Mouse (Mus musculus): ENCODE measurements around the gene Krt23.
A peak's percentile ranks its signal among the peaks of the same experiment; 100 is the strongest.

Krt23 gene

GRCm38 (mm10) chr11:99492733-99493573 lies at the start of gene Krt23:
TSS of gene Krt23 (minus strand) at chr11:99493137.
- peak; percentile 57 for DNase-seq (ENCODE audit: low spot score)

DNA sequence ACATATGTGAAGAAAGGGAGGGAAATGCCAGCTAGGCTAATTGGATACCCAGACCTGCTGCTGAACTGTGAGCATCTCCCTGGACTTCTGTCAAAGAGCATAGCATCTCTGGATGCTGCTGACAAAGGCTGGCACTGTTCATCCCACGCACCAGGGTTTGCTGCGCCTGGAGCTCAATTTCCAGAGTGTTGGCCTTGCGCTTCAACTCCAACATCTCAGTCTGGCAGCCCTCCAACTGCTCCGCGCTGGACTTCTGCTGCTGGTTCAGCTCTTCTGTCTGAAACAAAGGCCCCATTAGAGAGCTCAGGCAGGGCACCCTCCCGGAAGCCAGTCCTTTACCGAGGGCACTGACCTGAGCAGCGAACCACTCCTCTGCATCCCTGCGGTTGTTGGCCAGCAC lies 46.8 kb upstream of the Krt23 start:
- no peak for DNase-seq (ENCODE audit: low spot score)

- DNase-seq (ENCODE audit: low spot score) = no peak
These were observed 28.4 kb upstream of the Krt23 start, which contains the start of gene Krt39 for GRCm38 (mm10) chr11:99521288-99521860. TSS of gene Krt39 (minus strand) at chr11:99521338.

GRCm38 (mm10) chr11:99514098-99514497 lies 21.2 kb upstream of the Krt23 start:
- peak; percentile 51 for DNase-seq (ENCODE audit: low spot score)

GRCm38 (mm10) chr11:99500095-99500805 lies 7.3 kb upstream of the Krt23 start:
- no peak for DNase-seq (ENCODE audit: low spot score)

DNA sequence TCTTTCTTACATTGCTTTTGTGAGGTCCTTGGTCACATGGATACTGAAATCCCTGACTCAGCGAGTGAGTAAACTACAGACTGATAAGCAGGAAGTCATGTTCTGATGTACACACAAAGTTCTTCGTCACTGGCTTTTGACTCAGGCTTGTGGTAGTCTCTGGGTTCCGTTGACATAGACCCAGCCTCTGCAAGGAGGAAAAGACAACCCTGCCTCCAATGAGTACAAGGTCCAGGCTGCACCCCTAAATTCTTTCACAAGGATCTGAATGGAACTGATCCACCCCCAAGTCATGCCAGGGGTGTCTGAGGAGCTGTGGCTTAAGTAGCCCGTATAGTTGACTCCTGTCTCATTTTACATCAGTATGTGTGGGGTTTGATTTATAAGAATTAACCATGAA lies 3.5 kb upstream of the Krt23 start:
- DNase-seq (ENCODE audit: low spot score) = no peak

- DNase-seq (ENCODE audit: low spot score) = no peak
These were observed 1.8 kb upstream of the Krt23 start for GRCm38 (mm10) chr11:99494741-99495140.

GRCm38 (mm10) chr11:99493574-99493850 lies 575 bp upstream of the Krt23 start:
- no peak for DNase-seq (ENCODE audit: low spot score)

- DNase-seq (ENCODE audit: low spot score) = no peak
These were observed 1.9 kb downstream of the Krt23 start for GRCm38 (mm10) chr11:99491040-99491439.

DNA sequence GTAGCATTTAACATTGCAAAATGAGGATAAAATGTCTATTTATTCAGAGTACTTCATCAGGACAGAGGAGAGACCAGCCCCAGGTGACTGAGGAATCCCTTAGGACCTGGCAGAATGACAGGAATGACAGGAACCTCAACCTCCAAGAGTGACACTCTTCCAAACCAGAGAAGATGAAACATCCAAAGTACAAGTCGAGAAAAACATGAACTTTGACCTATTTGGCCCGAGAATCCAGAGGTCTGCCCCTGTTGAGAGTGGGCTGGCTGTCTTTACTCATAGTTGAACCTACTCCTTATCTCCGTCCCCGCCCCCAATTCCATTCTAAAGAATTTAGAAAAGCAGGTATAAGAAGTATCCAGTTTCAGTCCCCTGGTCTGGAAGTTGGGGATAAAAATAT lies 2.3 kb downstream of the Krt23 start:
- no peak for DNase-seq (ENCODE audit: low spot score)

- peak; percentile 21 for DNase-seq (ENCODE audit: low spot score)
These were observed 3.7 kb downstream of the Krt23 start for GRCm38 (mm10) chr11:99489233-99489632.

DNA sequence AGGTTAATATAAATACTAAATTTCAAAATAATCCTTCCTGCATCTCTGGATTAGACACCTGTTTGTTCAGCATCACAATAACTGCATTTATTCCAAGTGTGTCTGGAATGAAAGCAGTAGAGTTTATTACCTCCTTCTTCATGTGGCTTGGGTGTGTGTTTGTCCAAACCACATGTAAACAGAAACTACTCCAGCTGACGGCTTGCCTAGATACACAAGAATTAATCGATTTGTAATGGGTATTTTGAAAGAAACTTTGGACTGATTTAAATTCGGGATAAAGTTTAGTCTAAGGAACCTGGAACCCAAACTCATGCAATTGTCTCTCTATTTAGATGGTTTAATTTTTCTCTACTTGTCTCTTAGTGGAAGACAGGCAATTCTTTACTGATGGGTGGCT lies 18.0 kb downstream of the Krt23 start:
- no peak for DNase-seq (ENCODE audit: low spot score)

GRCm38 (mm10) chr11:99473433-99473832 lies 19.5 kb downstream of the Krt23 start:
- DNase-seq (ENCODE audit: low spot score) = peak; percentile 68

DNA sequence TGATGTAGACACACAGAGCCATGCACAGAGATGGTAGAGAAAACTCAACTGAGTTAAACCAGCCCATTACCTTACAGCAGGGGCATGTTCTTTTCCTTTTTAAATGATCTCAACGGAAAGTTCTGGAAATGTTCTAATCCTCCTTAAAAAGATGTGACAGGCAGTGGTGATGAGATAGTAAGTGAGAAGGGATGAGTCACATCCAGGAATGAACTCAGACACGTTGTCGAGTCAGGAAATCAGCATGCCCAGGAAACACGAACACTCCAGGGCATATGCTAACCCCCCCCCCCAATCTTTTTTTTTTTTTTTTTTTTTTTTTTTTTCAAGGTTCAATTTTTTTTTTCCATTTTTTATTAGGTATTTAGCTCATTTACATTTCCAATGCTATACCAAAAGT lies 20.5 kb downstream of the Krt23 start:
- DNase-seq (ENCODE audit: low spot score) = no peak

- DNase-seq (ENCODE audit: low spot score) = peak; percentile 52
These were observed 21.0 kb downstream of the Krt23 start for GRCm38 (mm10) chr11:99471946-99472345.

DNA sequence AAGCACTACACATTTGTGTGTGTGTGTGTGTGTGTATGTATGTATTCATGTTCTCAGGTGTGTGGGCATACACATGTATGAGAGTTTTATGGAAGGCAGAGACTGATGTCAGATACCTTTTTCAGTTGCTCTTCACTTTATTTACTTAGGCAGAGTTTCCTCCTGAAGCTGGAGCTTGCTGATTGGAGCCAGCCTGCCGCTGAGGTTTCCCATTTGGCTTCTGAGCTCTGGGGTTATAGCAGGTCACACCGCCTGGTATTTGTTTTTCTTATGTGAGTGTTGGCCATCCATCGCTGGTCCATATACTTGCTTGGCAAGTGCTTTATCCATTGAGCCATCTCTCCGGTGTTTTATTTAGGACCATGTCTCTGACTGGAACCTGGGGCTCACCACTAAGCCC lies 23.7 kb downstream of the Krt23 start:
- DNase-seq (ENCODE audit: low spot score) = peak; percentile 51

DNA sequence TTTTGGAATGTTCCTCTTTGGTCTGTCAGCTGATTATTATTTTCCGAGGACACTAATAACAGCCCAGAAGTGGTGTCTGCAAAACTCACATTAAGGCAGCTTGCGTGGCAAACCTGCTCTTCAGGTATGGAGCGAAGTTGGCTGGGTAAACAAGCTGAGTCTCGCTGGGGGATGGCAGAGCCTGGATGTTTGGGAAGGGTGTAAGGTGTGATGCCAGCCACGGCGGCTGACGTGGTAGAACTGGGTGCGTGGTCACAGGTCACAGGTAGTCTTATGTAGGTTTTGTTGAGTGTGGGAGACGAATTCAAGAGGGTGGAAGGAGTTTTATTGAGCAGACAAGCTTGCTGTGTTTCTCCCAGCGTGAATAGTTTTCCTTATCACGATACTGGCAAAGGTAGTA lies 24.4 kb downstream of the Krt23 start:
- DNase-seq (ENCODE audit: low spot score) = peak; percentile 38

- peak; percentile 18 for DNase-seq (ENCODE audit: low spot score)
These were observed 26.6 kb downstream of the Krt23 start for GRCm38 (mm10) chr11:99466316-99466715.

DNA sequence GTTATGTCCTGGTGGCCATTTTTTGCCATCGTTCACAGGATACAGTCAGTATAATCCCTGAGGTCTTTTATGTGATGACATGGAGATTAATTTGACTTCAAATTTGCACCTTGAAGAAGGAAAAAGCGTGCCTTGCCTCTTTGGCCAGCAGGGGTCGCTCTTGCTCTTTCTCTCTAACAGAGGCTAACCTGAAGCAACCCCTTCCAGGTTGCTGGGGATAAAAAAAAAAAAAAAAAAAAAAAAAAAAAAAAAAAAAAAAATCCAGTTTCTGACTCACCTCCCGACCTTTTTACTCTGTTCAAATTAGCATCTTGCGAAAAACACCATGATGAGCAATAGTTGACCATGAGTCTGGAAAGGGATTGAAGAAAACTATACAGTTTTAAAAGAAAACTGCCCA lies 28.1 kb downstream of the Krt23 start:
- peak; percentile 64 for DNase-seq (ENCODE audit: low spot score)

DNA sequence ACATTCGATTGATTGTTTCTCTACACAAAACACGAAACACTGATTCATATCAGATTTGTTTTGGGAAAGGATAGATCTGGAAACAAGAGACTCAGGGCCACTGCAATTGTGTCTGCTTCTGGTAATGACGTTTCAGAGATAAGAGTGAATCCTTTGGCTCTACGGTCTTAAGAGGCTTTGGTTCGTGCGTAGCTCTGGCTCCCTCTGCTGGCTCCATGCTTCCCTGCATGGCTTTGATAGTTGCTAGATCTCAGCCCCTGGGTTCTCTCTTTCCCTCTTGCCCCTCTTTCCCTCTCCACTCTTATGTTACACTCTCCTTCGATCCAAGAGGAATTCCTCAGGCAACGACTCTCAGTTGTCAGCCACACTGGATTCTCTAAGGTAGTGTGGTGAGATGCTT lies 29.8 kb downstream of the Krt23 start:
- peak; percentile 34 for DNase-seq (ENCODE audit: low spot score)

DNA sequence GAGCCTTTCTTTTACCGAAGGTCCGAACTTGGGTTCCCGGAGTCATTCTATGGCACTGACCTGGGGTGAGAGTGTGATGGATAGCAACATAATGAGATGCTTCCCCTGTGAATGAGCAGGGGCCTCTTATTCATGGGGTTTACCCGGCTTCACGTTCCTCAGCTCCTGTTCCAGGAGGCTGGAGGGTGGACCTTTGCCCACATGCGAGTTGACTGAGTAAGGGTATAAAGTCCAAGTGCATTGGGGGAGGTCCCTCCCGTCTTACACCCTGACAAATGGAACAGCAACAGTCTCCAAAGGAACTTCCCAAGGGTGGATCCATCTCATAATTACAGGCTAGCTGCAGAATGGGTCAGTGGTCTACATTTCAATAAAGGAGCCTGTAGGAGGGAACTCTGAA lies 31.2 kb downstream of the Krt23 start:
- no peak for DNase-seq (ENCODE audit: low spot score)

GRCm38 (mm10) chr11:99458887-99459286 lies 34.0 kb downstream of the Krt23 start:
- DNase-seq (ENCODE audit: low spot score) = no peak

GRCm38 (mm10) chr11:99454759-99455158 lies 38.2 kb downstream of the Krt23 start:
- no peak for DNase-seq (ENCODE audit: low spot score)

Data from lung, postnatal 25 days (tissue).